Mouse (Mus musculus): ENCODE results near the gene Kcnab1. TPM values are rescaled to one million over a fixed set of nuclear protein-coding genes. Genes with fewer than 3 reads are reported as not detected.

Gene Kcnab1
- total RNA-seq, 2 experiments from 2014 or later = 100 to 102 TPM

DNA sequence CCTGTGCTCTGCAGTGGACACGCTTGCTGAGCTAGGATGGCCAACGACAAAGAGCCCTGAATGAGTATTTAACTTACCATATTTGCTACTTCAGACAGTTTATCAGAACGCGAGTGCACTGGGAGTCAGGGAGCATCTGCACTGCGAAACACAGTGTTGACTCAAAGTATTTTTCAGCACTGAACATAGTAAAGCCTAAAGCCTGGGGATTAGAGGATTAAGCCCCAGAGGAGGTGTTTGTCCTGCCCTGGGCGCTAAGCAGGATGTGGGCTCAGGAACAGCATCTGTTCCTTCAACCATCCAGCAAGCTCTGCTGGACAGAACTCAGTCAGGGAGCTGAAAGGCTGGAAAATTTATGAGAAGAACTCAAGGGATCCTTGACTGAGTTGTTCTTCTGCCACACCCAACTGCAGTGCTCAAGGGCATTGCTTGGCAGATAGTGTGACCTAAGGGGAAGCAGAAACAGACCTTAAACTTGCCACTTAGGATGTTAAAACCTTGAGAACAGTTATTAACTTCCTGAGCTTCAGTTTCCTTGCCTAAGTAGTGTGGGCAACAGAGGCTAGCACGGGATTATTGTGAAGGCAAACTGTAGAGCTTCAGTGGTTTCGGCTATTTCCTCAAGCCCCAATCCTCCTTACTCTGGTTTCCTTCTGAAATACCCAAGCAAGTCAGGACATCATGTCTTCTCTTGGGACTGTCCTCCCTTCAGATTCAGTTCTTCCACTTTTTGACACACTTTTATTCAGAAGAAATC is 94.4 kb downstream of the Kcnab1 start:
- DNase-seq (ENCODE audit: low spot score in 2 of 2) = no peak

DNA sequence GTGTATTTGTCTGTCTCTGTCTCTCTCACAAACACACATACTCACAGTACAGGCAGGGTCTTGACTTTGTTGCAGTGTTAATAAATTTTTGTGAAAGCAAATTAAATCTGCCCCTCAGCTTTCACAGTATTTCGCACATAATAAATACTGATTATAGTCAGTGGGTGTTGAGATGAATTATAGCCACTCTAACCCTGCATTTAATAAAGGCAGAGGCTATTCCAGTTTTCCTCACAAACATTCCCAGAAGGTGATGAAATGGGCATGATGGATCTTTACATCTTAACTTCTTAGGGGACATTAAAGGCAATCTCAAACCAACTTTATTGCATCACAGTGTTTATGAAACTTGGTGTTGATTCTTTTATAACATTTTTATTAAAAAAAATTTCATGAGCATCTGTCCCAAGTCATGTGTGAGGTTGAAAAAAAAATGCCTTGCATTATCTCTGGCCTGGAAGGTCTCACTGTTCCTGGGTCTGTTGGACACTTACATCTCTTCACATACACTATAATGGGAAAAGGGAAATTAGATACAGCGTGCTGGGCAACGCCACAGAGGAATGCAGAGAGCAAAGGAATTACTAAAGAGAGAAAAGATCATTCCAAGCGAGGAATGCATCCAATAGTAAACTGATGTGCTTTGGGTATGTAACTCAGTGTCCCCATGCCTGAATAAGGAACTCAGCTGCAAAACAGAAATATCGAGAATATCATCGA is 95.3 kb downstream of the Kcnab1 start:
- no peak for DNase-seq (ENCODE audit: low spot score in 2 of 2)

DNA sequence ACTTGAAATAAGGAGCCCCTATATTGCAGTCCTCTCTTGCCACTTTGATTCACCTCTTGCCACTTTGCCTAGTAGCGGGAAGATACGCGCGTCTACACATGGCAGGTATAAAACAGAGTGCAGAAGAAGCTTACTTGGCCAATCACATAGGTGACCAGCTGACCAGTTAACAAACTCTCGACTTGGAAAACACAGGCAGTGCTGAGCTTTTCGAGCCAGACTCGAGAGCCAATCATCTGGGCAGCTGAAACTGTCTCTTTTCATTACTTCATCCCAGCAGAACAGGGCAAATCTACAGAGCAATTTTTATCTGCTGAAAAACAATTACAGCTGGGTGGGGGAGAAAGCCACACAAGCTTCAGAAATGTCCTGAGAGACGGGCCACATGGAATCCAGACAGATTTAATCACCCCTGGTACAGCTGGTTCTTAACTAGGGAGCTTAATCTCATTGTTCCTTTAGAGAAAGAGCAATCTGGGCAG is 96.4 kb downstream of the Kcnab1 start:
- no peak for DNase-seq (ENCODE audit: low spot score in 2 of 2)

DNA sequence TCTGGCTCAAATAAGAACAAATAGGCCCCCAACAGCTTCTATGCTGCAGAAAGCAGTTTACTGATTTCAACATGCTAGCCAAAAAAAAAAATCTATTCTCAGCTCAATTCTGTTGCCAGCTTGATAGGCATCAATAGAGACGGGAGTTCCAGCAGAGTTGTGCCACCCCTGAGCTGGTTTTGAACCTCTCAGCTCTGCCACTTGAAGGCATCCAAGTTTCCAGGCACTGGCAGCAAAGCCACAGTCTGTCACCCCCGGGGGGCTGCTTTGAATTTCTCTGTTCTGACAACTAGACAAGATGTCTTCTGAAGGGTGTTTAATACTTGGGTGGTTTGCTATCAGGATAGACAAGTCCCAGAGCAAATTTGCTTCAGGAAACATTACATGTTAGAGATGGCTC is 104.5 kb downstream of the Kcnab1 start:
- no peak for DNase-seq (ENCODE audit: low spot score in 2 of 2)

DNA sequence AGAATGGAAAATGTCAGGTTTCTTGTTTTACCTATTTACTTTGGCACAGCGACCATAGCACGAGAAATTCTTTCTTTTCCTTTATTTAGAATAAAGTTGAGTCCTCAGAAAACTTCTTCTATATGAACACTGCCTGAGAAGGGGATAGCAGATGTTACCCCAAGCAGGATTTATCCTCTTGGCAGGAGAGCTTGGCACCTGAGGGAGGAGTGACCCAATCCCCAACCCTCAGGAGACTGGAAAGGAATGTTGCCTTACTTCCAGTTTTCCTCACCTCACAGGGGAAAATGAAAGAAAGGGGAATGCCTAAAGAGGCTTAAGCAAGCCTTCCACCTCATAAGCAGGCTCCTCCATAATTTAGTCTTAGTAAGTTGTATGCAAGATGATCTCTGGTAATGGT is 105.5 kb downstream of the Kcnab1 start:
- DNase-seq (ENCODE audit: low spot score in 2 of 2) = no peak

DNA sequence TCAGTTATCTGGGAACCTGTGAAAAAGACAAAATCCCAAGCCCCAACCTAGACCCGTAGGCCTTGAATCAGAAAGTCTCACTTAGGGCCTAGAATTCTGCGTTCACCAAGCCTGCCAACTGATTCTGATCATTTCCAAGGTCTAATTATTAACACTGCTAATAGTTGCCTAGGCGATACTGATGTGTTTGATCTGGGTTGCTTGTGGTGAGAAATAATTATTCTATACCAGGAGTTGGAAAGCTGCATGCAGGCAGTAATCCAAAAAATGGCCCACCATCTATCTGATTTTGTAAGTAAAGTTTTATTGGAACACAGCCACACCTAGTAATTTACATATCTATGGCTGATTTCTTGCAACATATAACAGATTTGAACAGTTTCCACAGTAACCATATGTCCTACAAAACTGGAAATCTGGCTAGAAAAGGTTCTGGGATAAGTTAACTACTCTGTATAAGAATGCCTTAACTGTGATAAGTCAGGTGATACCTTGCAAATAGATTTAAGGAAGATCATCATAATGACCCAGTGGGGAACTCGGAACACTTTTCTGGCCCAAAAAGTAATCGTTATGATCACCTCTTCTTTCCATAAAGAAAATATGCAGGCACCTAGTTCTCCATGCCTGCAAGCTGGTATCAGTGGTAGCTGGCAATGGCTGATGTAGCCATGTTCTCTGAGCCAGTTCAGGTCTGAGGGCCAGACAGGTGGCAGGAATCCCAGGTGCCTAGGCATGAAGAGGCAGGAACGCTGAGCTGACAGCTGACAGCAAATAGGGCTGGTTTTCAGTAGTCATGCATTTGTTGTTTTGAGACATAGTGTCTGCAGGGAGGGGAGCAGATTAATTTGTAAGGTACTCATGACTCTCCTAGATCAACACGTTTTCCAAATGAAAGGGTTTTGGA is 108.7 kb downstream of the Kcnab1 start:
- no peak for DNase-seq (ENCODE audit: low spot score in 2 of 2)

DNA sequence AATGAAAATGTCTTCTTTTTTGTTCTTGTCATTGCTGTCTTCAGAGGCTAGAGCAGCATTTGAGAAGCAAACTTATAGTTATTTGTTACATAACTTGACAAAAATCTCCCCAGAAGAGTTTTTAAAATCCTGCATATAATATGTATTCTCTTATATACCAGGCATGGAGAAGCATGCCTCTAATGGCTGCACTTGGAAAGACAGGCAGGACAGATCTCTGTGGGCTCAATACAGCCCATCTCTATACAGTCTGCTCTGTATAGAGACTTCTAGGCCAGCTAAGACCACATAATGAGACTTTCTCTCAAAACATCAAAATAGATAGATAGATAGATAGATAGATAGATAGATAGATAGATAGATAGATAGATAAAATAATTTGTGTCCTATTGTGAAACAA is 111.1 kb downstream of the Kcnab1 start:
- no peak for DNase-seq (ENCODE audit: low spot score in 2 of 2)

DNA sequence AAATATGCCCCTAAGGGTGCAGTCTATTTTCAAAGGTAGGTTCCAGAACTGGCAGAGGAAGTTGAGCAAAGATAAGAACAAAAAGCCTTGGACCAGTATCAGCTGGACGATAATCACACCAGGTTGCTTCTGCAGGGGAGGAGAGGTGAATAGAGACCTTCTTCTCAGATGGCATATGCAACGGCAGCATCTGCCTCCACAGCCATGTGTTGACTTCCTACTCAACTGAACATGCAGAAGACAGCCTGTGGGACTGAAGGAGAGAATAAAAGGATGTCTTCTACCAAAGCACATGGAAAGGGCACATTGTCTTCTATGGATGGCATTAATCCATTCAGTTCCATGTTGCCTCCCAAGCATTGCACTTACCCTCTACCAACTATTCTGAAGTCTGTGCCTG is 114.5 kb downstream of the Kcnab1 start:
- peak in 1 of 2 experiments; percentile 19 for DNase-seq (ENCODE audit: low spot score in 2 of 2)

DNA sequence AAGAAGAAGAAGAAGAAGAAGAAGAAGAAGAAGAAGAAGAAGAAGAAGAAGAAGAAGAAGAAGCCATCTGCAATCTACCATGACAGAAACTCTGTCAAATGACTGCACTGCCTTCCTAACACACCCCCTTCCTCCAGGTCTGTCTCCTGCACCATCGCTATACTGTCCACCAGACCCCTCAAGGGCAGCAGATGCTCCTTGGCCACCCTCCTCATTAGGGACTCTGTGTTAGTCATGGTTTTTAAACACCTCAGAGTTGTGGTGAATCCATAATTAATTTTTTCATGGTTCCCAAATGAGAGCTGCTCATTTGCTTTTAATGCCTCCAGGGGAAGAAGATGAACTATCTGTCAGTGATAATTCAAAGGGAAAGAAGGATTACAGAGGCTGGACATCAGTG is 121.8 kb downstream of the Kcnab1 start:
- DNase-seq (ENCODE audit: low spot score in 2 of 2) = no peak

DNA sequence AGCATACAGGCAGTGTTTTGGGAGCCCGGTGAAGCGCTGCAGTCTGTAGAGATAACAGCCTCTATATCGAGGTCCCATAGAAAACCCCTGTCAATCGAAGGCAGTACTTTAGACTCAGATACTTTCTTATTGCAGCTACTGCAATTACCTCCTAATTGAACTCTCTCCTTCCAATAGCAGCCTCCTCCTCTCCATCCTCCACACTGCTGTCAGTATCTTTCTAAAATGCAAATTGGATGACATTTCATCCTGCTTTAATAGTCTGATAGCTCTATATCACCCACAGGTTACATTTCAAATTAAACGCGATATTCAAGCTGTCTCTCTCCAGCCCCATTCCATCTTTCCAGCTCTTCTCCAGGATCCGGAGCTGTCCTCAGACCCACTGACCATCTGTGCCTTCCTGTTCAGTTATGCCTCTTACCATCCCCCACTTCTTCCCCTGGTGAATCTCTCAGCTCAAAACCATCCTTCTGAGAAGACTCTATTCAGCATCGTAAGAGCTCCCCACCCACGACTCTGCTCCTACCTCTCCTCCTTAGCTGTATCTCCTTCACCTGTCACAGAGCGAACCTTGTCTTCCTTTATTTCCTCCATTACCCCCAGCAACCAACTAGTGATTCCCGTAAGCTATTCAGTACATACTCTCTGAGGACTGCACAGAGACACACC is 122.4 kb downstream of the Kcnab1 start:
- no peak for DNase-seq (ENCODE audit: low spot score in 2 of 2)

DNA sequence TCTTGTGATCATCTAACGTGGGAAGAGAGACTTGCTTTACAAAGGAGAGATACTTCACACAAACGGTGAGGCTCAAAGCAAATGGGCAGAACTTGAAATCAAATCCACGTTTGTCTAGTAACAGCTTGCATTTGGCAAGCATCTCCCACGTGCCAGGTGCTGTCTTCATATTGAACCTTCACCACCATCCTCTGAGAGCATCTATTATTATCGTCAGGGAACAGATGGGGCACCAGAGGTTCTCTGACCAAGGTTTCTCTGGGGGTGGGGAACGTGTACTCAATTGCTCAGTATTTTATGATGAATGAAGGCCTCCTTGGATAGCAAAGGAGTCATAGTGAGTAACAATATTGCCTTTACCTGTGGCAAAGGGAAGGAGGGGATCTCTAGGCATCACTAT is 139.8 kb downstream of the Kcnab1 start:
- no peak for DNase-seq (ENCODE audit: low spot score in 2 of 2)

DNA sequence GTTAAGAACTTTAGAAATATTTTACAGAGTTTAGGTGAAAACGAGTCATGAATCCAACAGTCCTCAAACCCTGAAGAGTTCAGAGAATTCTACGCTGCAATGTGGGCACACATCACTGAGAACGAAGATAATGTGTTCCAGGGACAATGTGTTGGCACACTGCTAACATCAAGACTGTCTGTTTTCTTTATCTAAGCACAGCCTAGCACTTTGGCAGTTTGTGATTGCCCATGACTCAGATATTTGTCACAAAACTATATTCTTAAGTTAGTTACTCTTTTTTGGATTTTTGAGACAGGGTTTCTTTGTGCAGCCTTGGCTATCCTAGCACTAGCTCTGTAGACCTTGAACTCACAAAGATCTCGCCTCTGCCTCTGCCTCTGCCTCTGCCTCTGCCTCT is 151.3 kb downstream of the Kcnab1 start:
- no peak for DNase-seq (ENCODE audit: low spot score in 2 of 2)

DNA sequence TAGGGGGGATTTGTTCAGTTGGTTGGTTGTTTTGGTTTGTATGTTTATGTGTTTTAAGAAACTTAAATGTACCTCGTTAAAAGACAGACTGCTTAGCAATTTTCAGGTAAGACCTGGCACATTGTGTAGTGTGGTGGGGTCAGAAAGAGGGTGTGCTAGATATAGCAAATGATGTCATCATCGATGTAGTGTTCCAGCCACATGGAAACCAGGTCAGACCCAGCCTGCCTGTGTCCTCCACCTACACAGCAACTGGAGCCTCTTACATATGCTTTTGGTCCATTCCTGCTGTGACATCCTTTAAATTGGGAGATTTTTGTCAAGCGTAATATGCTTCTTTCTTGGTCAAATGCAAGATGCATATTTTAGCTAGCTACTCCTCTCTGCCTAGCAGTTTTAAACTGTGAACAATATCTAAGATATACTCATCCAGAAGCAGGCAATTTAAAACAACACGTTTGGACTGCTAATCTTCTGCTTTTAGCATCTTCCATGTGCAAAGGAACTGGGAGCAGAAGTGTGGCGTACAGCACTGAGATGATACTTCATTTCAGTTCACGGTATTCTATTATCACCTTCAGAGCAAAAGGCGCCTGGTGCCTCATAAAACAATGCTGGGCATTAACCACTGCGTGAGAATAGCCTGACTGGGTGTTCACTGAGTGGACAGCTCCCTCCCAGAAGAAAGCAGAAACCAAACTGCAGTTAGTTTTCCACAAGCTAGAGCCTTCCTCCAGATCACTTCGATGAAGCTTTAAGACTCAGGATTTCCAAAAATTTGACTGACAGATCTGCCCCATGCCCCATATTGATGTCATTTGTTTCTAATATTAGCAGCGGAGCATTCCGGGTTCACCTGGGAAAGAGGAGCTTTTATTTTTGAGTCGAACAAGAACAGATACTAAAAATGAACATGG is 153.6 kb downstream of the Kcnab1 start:
- DNase-seq (ENCODE audit: low spot score in 2 of 2) = peak; percentile 35 to 40

DNA sequence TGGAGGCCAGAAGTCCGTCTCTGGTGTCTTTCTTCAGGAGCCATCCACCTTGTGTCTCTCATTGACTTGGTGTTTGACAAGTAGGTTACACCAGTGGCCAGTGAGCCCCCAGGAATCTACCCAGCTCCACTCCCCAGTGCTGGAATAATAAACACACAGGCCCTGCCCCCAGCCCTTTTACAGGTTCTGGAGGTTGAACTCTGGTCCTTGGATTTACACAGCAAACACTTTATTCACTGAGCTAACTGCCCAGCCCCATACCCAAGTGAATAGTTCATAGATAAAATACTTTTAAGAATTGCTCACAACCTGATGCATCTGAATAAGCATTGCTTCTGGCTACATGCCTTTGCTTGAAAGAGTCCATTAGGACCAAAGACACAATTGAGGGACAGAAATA is 164.1 kb downstream of the Kcnab1 start:
- DNase-seq (ENCODE audit: low spot score in 2 of 2) = no peak

DNA sequence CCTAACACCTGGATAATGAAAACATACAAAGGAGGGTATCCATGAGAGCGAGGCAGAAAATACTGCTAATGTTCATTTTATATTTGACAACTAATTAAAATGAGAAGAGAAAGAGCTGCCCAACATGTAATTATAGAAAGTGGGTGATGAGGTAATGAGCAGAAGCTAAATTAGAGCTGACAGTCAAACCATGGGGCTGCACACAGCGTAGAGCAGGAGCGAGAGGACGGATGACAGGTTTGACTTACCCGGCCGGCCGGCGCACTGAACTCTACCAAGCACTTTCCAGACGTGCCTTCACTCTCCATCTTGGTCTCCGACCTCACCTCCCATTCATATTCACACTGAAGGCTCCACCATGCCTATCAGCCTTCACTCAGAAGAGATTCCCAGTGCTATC is 168.6 kb downstream of the Kcnab1 start:
- no peak for DNase-seq (ENCODE audit: low spot score in 2 of 2)

DNA sequence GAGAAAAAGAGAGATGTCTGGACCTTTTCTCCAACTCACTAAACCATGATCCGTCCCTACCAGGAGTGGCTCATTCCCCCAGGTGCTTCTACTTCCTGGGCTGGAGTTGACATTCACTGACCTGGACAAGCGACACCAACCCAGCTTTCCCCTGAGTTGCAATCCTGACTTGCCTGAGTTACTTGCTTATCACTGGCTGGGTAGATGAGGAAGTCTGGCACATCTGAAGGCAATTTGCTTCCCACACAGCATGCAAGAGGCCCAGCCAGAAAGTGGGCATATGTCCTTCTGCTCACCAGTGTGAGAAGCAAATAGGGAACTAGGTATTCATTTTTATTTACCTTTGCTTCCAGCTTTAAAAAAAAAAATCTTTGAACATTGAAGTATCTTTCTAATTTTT is 174.2 kb downstream of the Kcnab1 start:
- DNase-seq (ENCODE audit: low spot score in 2 of 2) = no peak

DNA sequence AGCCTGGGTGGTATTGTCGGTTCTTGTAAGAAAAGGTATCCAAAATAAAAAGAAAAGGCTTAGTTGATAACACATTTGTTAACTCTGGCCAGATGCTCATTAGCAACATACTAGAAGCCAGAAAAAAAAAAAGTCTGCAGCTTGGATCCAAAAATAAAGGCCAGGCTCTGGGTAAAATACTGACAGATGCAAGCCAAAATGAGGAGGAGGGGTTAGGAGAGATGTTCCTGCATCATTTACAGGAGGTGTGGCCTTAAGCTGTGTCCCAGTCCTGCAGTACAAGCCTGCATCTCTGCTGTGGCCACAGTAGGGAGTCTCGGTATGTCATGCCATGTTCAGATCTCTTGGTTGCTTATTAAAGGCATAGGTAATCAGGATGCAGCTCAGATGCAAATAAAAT is 179.8 kb downstream of the Kcnab1 start:
- no peak for DNase-seq (ENCODE audit: low spot score in 2 of 2)

DNA sequence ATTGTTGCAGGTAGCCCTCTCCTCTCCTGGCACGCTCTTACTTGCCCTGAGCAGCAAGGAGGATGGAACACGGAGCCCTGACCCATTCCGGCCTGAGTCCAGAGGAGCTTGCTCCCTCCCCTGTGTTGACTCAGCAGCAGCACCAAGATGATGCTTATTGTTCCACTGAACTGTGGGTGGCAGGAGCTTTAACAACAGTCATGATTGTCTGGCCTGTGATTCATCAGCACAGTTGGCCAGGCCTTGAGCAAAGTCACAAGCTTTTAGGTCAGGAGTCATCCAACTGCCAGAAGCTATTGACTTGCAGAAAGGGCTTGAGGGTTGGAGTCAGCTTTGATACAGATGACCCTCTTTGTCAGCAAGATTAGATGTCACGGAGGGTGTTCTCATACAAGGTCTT is 187.8 kb downstream of the Kcnab1 start:
- DNase-seq (ENCODE audit: low spot score in 2 of 2) = peak in 1 of 2 experiments; percentile 23

DNA sequence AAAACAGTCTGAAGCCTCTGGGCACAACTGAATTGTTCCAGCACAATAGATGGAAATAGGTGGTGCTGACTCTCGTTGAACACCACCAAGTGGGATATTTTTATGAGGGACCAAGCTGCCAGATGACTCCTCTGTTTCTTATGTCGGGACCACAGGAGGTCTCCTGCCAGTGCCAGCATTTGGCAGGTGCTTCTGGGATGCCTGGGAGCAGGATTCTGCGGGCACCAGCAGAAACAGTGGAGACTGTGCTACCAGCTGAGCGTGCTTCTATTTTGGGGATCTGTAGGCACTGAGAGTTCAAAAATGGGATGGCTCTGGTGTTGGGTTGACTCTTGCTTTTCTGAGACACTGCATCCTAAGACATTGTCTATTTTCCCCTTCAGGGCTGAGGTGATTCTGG is 190.0 kb downstream of the Kcnab1 start:
- DNase-seq (ENCODE audit: low spot score in 2 of 2) = no peak

DNA sequence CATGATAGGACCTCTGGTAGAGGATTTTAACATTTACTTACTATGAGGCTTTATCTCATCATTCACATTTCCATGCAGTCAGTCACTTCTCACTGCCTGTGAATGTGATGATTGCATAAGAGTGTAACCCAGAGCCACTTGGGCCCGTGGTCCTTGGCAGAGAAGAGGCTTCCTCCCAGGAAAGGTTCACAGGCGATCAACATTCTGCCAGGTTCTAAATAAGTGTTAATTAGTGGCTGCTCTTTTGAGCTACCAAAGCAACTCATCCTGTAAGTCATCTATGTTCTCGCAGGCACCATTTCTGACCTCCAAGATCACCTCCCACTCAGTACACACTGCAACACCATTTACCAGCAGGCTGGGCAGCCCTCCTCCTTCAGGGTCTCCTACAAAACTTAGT is 192.3 kb downstream of the Kcnab1 start:
- no peak for DNase-seq (ENCODE audit: low spot score in 2 of 2)
